Mouse (Mus musculus) thymus, adult 2 months (tissue): ENCODE data around the gene Skp2.

Source experiments
- CTCF ChIP-seq: fragments of 200-500 bp; IDR thresholded peaks from 2 replicates; pipeline ENCODE4 v1.5.1; 2012; ENCODE audit warnings: mild to moderate bottlenecking, control low read depth, low read length, moderate library complexity, borderline replicate concordance; ENCODE audit not compliant: control insufficient read depth, poor library complexity, insufficient read depth; ENCODE audit errors: extremely low read depth
- POLR2A ChIP-seq: fragments of 200-500 bp; IDR thresholded peaks from 2 replicates; pipeline ENCODE4 v1.6.1; 2012; ENCODE audit warnings: mild to moderate bottlenecking, low read length, control low read depth, moderate library complexity; ENCODE audit not compliant: control insufficient read depth, poor library complexity, insufficient read depth; ENCODE audit errors: extremely low read depth

DNA sequence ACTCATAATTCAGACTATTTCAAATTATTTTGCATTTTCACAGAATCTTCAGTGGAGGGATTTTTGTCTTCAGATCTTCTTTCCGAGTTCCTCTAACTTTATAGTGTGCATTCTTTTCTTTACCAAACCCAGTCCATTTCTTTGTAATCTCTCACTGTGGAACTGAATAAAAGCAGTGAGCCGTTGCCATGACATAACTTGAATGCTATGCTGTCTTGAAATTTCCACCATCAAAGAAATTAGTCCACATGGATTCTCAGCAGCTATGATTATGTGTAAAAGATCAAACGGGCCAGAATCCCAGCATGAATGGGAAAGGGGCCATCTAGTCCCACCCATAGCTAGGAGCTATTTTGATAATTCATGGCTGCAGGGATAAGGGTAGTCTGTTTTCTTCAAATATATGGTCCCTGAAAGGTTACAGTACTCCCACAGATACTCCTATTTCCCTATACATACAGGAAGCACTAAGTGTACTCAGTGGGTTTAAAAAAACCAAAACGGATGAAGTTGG, 7.4 kb upstream of the Skp2 start:
- TF ChIP-seq POLR2A (no peak), CTCF (no peak)
